Mouse (Mus musculus): ENCODE data around the gene Spink4. TPM values are rescaled to one million over a fixed set of nuclear protein-coding genes. Genes with fewer than 3 reads are reported as not detected.

Gene Spink4
- total RNA-seq (2021) = not detected
- long read RNA-seq, experiment 1 = 0 reads
- long read RNA-seq, experiment 2 = 0 reads

DNA sequence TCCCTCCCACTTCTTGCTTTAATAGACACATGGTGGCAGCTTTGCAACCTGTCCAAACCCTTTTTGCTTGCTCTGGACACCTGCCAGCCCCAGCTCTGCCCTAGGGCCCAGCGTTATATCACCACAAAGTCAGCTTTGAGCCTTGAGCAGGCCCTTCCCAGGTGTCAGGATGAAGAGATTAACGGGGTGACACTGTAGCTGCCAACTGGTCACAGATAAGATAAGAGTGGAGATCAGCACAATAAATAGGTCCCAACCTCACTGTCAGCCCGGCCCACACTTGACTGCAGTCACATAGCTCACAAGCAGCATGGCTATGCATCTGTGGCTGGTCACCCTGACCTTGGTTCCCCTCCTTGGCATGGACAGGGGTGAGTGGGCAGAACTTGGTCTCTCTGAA lies at the start of gene Spink4:
TSS of gene Spink4 (plus strand) at position 268 of the 400 bp plus-strand sequence.
- Histone ChIP-seq H3K27ac (no peak within 1 kb of the TSS), H3K4me3 (no peak within 1 kb of the TSS)
- no peak for TF ChIP-seq CTCF (conservative IDR thresholded peaks at IDR 0.05)
- DNase-seq (ENCODE audit: low spot score in 2 of 2) = no peak

- TF ChIP-seq CTCF (conservative IDR thresholded peaks at IDR 0.05) = no peak
- Histone ChIP-seq H3K27ac (no peak overlapping the region), H3K4me3 (no peak overlapping the region)
- DNase-seq (ENCODE audit: low spot score in 2 of 2) = no peak
These were observed 49.6 kb upstream of the Spink4 start for GRCm38 (mm10) chr4:40870206-40870605.

DNA sequence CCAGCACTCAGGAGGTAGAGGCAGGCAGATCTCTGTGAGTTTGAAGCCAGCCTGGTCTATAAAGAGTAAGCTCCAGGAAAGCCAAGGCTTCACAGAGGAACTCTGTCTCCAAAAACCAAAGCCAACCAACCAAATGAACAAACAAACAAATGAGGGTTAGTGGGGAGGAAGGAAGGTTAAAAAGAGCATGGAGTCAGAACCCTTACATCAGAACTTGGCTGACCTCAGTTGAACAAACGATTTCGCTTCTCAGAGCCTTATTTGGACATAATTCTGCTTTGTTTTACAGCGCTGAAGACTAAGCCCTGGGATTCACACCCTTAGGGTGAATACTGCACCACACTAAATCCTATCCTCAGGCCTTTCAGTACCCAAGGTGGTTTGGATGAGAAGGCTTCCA lies 47.7 kb upstream of the Spink4 start:
- H3K27ac ChIP-seq = no peak overlapping the region
- no peak for DNase-seq (ENCODE audit: low spot score in 2 of 2)
- TF ChIP-seq CTCF (conservative IDR thresholded peaks at IDR 0.05) = no peak
- H3K4me3 ChIP-seq = no peak overlapping the region

DNA sequence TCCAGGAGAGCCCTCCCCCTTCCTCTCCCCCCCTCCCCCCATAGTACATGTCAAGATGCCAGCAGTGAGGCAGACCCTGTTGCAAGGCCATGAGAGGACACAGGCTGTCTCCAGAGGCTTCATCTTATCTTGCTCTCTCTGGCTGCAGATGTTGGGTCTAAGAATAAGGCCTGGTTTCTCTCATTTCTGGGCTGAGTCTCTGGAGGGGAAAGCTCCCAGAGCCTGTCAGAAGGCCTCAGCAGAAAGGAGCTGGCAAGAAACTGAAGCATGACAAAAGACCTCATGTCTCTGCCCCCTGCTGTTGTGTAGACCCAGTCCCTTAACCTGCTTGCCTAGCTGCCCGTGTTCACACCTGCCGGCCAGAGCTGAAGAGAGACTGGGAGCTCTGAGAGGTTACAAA lies 46.5 kb upstream of the Spink4 start:
- peak overlapping the region; percentile 89 for H3K27ac ChIP-seq
- H3K4me3 ChIP-seq = no peak overlapping the region
- no peak for TF ChIP-seq CTCF (conservative IDR thresholded peaks at IDR 0.05)
- no peak for DNase-seq (ENCODE audit: low spot score in 2 of 2)

- Histone ChIP-seq H3K27ac (peak overlapping the region; percentile 89), H3K4me3 (no peak overlapping the region)
- TF ChIP-seq CTCF (conservative IDR thresholded peaks at IDR 0.05) = no peak
- DNase-seq (ENCODE audit: low spot score in 2 of 2) = peak in 1 of 2 experiments; percentile 49
These were observed 45.7 kb upstream of the Spink4 start for GRCm38 (mm10) chr4:40874151-40874600.

DNA sequence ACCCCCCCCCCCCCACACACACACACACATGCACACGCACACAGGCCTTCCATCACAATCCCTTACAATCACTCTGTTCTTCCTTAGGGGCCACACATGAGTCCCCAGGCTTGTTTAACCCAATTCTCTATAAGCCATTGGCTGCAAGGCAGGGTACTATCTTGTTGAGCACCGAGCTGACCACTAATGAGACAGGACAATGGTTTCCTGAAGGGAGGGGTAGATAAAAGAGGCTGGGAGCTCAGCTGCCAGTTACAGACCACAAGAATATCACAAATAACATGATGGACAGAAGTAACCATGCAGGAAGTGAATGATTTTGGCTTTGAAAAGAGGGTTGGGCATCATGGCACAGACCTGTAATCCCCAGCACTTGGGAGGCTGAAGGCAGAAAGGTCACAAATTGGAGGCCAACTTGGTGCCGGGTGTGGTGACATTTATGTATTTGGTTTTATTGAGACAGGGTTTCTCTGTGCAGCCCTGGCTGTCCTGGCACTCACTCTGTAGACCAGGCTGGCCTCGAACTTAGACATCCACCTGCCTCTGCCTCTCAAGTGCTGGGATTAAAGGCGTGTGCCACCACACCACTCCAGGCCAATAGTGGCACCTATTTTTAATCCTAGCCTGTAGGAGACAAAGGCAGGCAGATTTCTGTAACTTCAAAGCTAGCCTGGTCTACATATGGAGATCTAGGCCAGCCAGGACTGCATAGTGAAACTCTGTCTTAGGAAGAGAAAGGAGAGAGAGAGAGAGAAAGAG lies 44.9 kb upstream of the Spink4 start:
- Histone ChIP-seq H3K27ac (peak overlapping the region; percentile 89), H3K4me3 (no peak overlapping the region)
- DNase-seq (ENCODE audit: low spot score in 2 of 2) = no peak
- no peak for TF ChIP-seq CTCF (conservative IDR thresholded peaks at IDR 0.05)

- TF ChIP-seq CTCF (conservative IDR thresholded peaks at IDR 0.05) = no peak
- peak; percentile 84 to 88 for DNase-seq (ENCODE audit: low spot score in 2 of 2)
- Histone ChIP-seq H3K27ac (peak overlapping the region; percentile 89), H3K4me3 (no peak overlapping the region)
These were observed 44.0 kb upstream of the Spink4 start for GRCm38 (mm10) chr4:40875842-40876241.

GRCm38 (mm10) chr4:40876814-40877371 lies 43.0 kb upstream of the Spink4 start:
- H3K4me3 ChIP-seq = no peak overlapping the region
- TF ChIP-seq CTCF (conservative IDR thresholded peaks at IDR 0.05) = no peak
- DNase-seq (ENCODE audit: low spot score in 2 of 2) = no peak
- peak overlapping the region; percentile 89 for H3K27ac ChIP-seq

- DNase-seq (ENCODE audit: low spot score in 2 of 2) = no peak
- TF ChIP-seq CTCF (conservative IDR thresholded peaks at IDR 0.05) = no peak
- H3K27ac ChIP-seq = peak overlapping the region; percentile 89
- no peak overlapping the region for H3K4me3 ChIP-seq
These were observed 42.3 kb upstream of the Spink4 start for GRCm38 (mm10) chr4:40877528-40877927.

DNA sequence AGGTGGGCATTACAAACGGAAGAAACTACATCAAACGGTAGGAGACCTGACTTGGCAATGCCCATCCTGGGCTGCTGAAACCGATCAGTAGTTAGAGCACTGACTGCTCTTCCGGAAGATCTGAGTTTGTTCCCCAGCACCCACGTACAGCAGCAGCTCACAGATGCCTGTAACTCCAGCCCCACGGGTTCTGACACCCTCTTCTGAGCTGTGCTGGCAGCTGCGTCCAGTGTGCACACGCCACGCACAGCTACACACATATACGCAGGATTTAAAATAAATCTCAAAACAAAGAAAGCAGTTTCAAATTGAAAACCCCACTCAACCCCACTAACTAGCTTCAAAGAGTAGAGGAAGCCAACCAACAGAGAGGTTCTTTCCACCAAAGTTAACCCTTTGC lies 36.7 kb upstream of the Spink4 start:
- TF ChIP-seq CTCF (conservative IDR thresholded peaks at IDR 0.05) = no peak
- H3K27ac ChIP-seq = peak overlapping the region; percentile 82; the same call in 1 of the 2 replicates
- no peak overlapping the region for H3K4me3 ChIP-seq
- no peak for DNase-seq (ENCODE audit: low spot score in 2 of 2)

- Histone ChIP-seq H3K27ac (peak overlapping the region; percentile 82), H3K4me3 (no peak overlapping the region)
- TF ChIP-seq CTCF (conservative IDR thresholded peaks at IDR 0.05) = no peak
- DNase-seq (ENCODE audit: low spot score in 2 of 2) = peak in 1 of 2 experiments; percentile 44
These were observed 35.3 kb upstream of the Spink4 start for GRCm38 (mm10) chr4:40884282-40885165.

- no peak for TF ChIP-seq CTCF (conservative IDR thresholded peaks at IDR 0.05)
- Histone ChIP-seq H3K4me3 (no peak overlapping the region), H3K27ac (peak overlapping the region; percentile 82)
- peak; percentile 53 to 58 for DNase-seq (ENCODE audit: low spot score in 2 of 2)
These were observed 34.7 kb upstream of the Spink4 start for GRCm38 (mm10) chr4:40885166-40885525.

- Histone ChIP-seq H3K4me3 (no peak overlapping the region), H3K27ac (peak overlapping the region; percentile 82)
- no peak for TF ChIP-seq CTCF (conservative IDR thresholded peaks at IDR 0.05)
- DNase-seq (ENCODE audit: low spot score in 2 of 2) = no peak
These were observed 34.0 kb upstream of the Spink4 start for GRCm38 (mm10) chr4:40885883-40886282.
